Mouse (Mus musculus): ENCODE measurements around the gene Myo7a. TPM values are rescaled to one million over a fixed set of nuclear protein-coding genes. Genes with fewer than 3 reads are reported as not detected.

Gene Myo7a
- 58.6 and 86.2 TPM in 2 replicates for total RNA-seq (2021)
- long read RNA-seq, experiment 1, full-length matches to known transcripts, result 6 of 23 reads
- long read RNA-seq, experiment 1, partial matches to known transcripts, result 13 of 23 reads
- long read RNA-seq, experiment 1, other reads (novel, unspliced or antisense), result 4 of 23 reads
- long read RNA-seq, experiment 2, full-length matches to known transcripts, result 2 of 15 reads
- long read RNA-seq, experiment 2, partial matches to known transcripts, result 6 of 15 reads
- long read RNA-seq, experiment 2, other reads (novel, unspliced or antisense), result 7 of 15 reads

GRCm38 (mm10) chr7:98119179-98119960, at the start of gene Myo7a:
Gene Myo7a (minus strand): TSS chr7:98119524.
- DNase-seq, result peak; percentile 94

- no peak for DNase-seq
These were observed 45.7 kb upstream of the Myo7a start for GRCm38 (mm10) chr7:98164999-98165528.

GRCm38 (mm10) chr7:98164382-98164998, 45.2 kb upstream of the Myo7a start:
- DNase-seq, result no peak

GRCm38 (mm10) chr7:98163700-98164099, 44.4 kb upstream of the Myo7a start:
- peak; percentile 55 for DNase-seq

- DNase-seq, result no peak
These were observed 42.9 kb upstream of the Myo7a start for GRCm38 (mm10) chr7:98162239-98162638.

- DNase-seq, result peak; percentile 46
These were observed 40.9 kb upstream of the Myo7a start for GRCm38 (mm10) chr7:98160041-98160740.

GRCm38 (mm10) chr7:98158481-98158880, 39.2 kb upstream of the Myo7a start:
- DNase-seq, result no peak

- no peak for DNase-seq
These were observed 38.5 kb upstream of the Myo7a start for GRCm38 (mm10) chr7:98157636-98158332.

GRCm38 (mm10) chr7:98156280-98156665, 36.9 kb upstream of the Myo7a start:
- DNase-seq, result peak; percentile 68

- DNase-seq, result peak; percentile 83
These were observed 36.4 kb upstream of the Myo7a start for GRCm38 (mm10) chr7:98155546-98156279.

- DNase-seq, result no peak
These were observed 34.6 kb upstream of the Myo7a start for GRCm38 (mm10) chr7:98153892-98154291.

- DNase-seq, result no peak
These were observed 34.0 kb upstream of the Myo7a start for GRCm38 (mm10) chr7:98153345-98153744.

GRCm38 (mm10) chr7:98152400-98152799, 33.1 kb upstream of the Myo7a start:
- peak; percentile 42 for DNase-seq

- peak; percentile 70 for DNase-seq
These were observed 31.2 kb upstream of the Myo7a start for GRCm38 (mm10) chr7:98150525-98150924.

- no peak for DNase-seq
These were observed 30.5 kb upstream of the Myo7a start for GRCm38 (mm10) chr7:98149802-98150201.

- peak; percentile 63 for DNase-seq
These were observed 29.5 kb upstream of the Myo7a start for GRCm38 (mm10) chr7:98148721-98149407.

- DNase-seq, result peak; percentile 59
These were observed 28.4 kb upstream of the Myo7a start for GRCm38 (mm10) chr7:98147766-98148165.

- no peak for DNase-seq
These were observed 27.1 kb upstream of the Myo7a start for GRCm38 (mm10) chr7:98146447-98146845.

- no peak for DNase-seq
These were observed 26.6 kb upstream of the Myo7a start for GRCm38 (mm10) chr7:98145842-98146446.

GRCm38 (mm10) chr7:98145402-98145801, 26.1 kb upstream of the Myo7a start, which contains the start of gene Omp:
Gene Omp (minus strand): TSS chr7:98145502.
- DNase-seq, result no peak

Measured in adrenal gland, postnatal 14 days (tissue).